Mouse (Mus musculus) embryonic facial prominence, embryonic 14.5 days (tissue): ENCODE measurements at regions not wholly inside any gene's neighbourhood (a gene's known extent, or its start where the extent isn't known, plus 50 kb on each side); places are given as distances from the start of the nearest gene placed in this dataset.
A peak's percentile ranks its signal among the peaks of the same experiment; 100 is the strongest.

Experiments used
- ATAC-seq: fragments of 200-750 bp; cut with Nextera tagmentation; 2 replicates; pipeline ENCODE4 v1.8.0; 2017; ENCODE audit warnings: low read depth, moderate number of reproducible peaks, moderate TSS enrichment
- DNase-seq: peaks from one replicate; pipeline ENCODE4 v3.0.0-alpha.2; 2015; ENCODE audit warnings: low spot score
- H3K27ac ChIP-seq: fragments of 300-500 bp; sonication (generic); replicated peaks from 2 replicates; pipeline ENCODE4 v1.5.1; 2014; ENCODE audit warnings: low read depth, mild to moderate bottlenecking, low read length, moderate library complexity
- H3K27me3 ChIP-seq: fragments of 300-500 bp; sonication (generic); replicated peaks from 2 replicates; pipeline ENCODE4 v1.6.1; 2014; ENCODE audit warnings: low read length; ENCODE audit not compliant: control insufficient read depth, insufficient read depth
- H3K36me3 ChIP-seq: fragments of 300-500 bp; sonication (generic); 2 replicates; pipeline ENCODE4 v1.6.1; 2014; ENCODE audit warnings: low read length, mixed read lengths; ENCODE audit not compliant: control insufficient read depth, insufficient read depth
- H3K4me1 ChIP-seq: fragments of 300-500 bp; sonication (generic); 2 replicates; pipeline ENCODE4 v1.6.1; 2014; ENCODE audit warnings: antibody characterized with exemption, low read length; ENCODE audit not compliant: control insufficient read depth, insufficient read depth
- H3K4me2 ChIP-seq: fragments of 300-500 bp; sonication (generic); 2 replicates; pipeline ENCODE4 v1.6.1; 2014; ENCODE audit warnings: low read depth, mild to moderate bottlenecking, low read length, moderate library complexity, mixed read lengths
- H3K4me3 ChIP-seq: fragments of 300-500 bp; sonication (generic); 2 replicates; pipeline ENCODE4 v1.5.1; 2014; ENCODE audit warnings: low read depth, mild to moderate bottlenecking, low read length
- H3K9ac ChIP-seq: fragments of 300-500 bp; sonication (generic); 2 replicates; pipeline ENCODE4 v1.6.1; 2014; ENCODE audit warnings: low read depth, mild to moderate bottlenecking, low read length, moderate library complexity, mixed read lengths
- H3K9me3 ChIP-seq: fragments of 300-500 bp; sonication (generic); 2 replicates; pipeline ENCODE4 v1.6.1; 2016; ENCODE audit warnings: low read length; ENCODE audit not compliant: control insufficient read depth
- WGBS: fragments of 180-500 bp; shearing (Covaris S2); extraction: QIAGEN DNeasy Blood & Tissue Kit; methylation state at CpG from one replicate; pipeline ENCODE4 v1.1.7; 2014; 5-methylcytosine and 5-hydroxymethylcytosine counted together

GRCm38 (mm10) chr3:52756006-52756405 lies 261.0 kb downstream of the Cog6 start:
- no peaks in the 10 kb centered on the region for H3K4me1 ChIP-seq
- H3K4me3 ChIP-seq: no peak overlapping the region
- ATAC-seq (no peak), DNase-seq (no peak)
- no peaks in the 10 kb centered on the region for H3K36me3 ChIP-seq
- peaks cover 3% of the 10 kb centered on the region; the same call in 1 of the 2 replicates for H3K27me3 ChIP-seq
- no peak overlapping the region for H3K27ac ChIP-seq
- 61% methylated on average over 5 of the region's 5 CpGs for WGBS
- no peaks in the 10 kb centered on the region for H3K9me3 ChIP-seq
- no peak overlapping the region for H3K4me2 ChIP-seq
- no peak overlapping the region for H3K9ac ChIP-seq

- Histone ChIP-seq H3K27ac (no peak overlapping the region), H3K9ac (no peak overlapping the region), H3K4me3 (no peak overlapping the region), H3K36me3 (no peaks in the 10 kb centered on the region), H3K4me1 (no peaks in the 10 kb centered on the region), H3K4me2 (no peak overlapping the region), H3K27me3 (peaks cover 3% of the 10 kb centered on the region; the same call in 1 of the 2 replicates), H3K9me3 (no peaks in the 10 kb centered on the region)
- ATAC-seq: no peak
- WGBS: 59% methylated on average over 6 of the region's 6 CpGs
- no peak for DNase-seq
Observed at GRCm38 (mm10) chr3:52754978-52755377, 262.1 kb downstream of the Cog6 start.

- Histone ChIP-seq H3K27me3 (peaks cover 3% of the 10 kb centered on the region; the same call in 1 of the 2 replicates), H3K4me2 (no peak overlapping the region), H3K9ac (no peak overlapping the region), H3K36me3 (no peaks in the 10 kb centered on the region), H3K4me1 (no peaks in the 10 kb centered on the region), H3K4me3 (no peak overlapping the region), H3K9me3 (no peaks in the 10 kb centered on the region), H3K27ac (no peak overlapping the region)
- no peak for ATAC-seq
- no peak for DNase-seq
- 65% methylated on average over 4 of the region's 4 CpGs for WGBS
Observed at GRCm38 (mm10) chr3:52754401-52754800, 262.6 kb downstream of the Cog6 start.

GRCm38 (mm10) chr3:52746917-52747316 lies 270.1 kb downstream of the Cog6 start:
- Histone ChIP-seq H3K27me3 (no peaks in the 10 kb centered on the region), H3K27ac (no peak overlapping the region), H3K9ac (no peak overlapping the region), H3K4me1 (0 out of 2 replicates have a peak, but pooled peaks cover 5% of the 10 kb centered on the region), H3K4me3 (no peak overlapping the region), H3K4me2 (no peak overlapping the region), H3K9me3 (no peaks in the 10 kb centered on the region), H3K36me3 (no peaks in the 10 kb centered on the region)
- 54% methylated on average over 3 of the region's 3 CpGs for WGBS
- no peak for DNase-seq
- ATAC-seq: no peak

GRCm38 (mm10) chr3:52744334-52744733 lies 272.7 kb downstream of the Cog6 start:
- no peak overlapping the region for H3K4me2 ChIP-seq
- peak; percentile 62 for DNase-seq
- no peak for ATAC-seq

GRCm38 (mm10) chr3:52740466-52741026 lies 276.5 kb downstream of the Cog6 start:
- H3K27ac ChIP-seq: no peak overlapping the region
- no peak overlapping the region for H3K9ac ChIP-seq
- H3K4me3 ChIP-seq: no peak overlapping the region
- H3K4me2 ChIP-seq: no peak overlapping the region
- ATAC-seq (peak; percentile 60; the same call in 1 of the 2 replicates), DNase-seq (no peak)
- 58% methylated on average over 9 of the region's 9 CpGs for WGBS
- H3K27me3 ChIP-seq: no peaks in the 10 kb centered on the region
- no peaks in the 10 kb centered on the region for H3K9me3 ChIP-seq
- H3K4me1 ChIP-seq: 0 out of 2 replicates have a peak, but pooled peaks cover 5% of the 10 kb centered on the region
- no peaks in the 10 kb centered on the region for H3K36me3 ChIP-seq

More at GRCm38 (mm10) chr3:52744334-52744733, 272.7 kb downstream of the Cog6 start:
- whole genome bisulfite sequencing: 63% methylated on average over 8 of the region's 8 CpGs
- H3K36me3 ChIP-seq: no peaks in the 10 kb centered on the region
- H3K9ac ChIP-seq: no peak overlapping the region
- no peak overlapping the region for H3K4me3 ChIP-seq
- no peaks in the 10 kb centered on the region for H3K9me3 ChIP-seq
- no peak overlapping the region for H3K27ac ChIP-seq
- no peaks in the 10 kb centered on the region for H3K27me3 ChIP-seq
- 0 out of 2 replicates have a peak, but pooled peaks cover 5% of the 10 kb centered on the region for H3K4me1 ChIP-seq

- H3K4me1 ChIP-seq: 0 out of 2 replicates have a peak, but pooled peaks cover 5% of the 10 kb centered on the region
- ATAC-seq (no peak), DNase-seq (no peak)
- H3K27me3 ChIP-seq: no peaks in the 10 kb centered on the region
- no peak overlapping the region for H3K4me2 ChIP-seq
- no peaks in the 10 kb centered on the region for H3K9me3 ChIP-seq
- WGBS: 62% methylated on average over 4 of the region's 4 CpGs
- no peak overlapping the region for H3K27ac ChIP-seq
- no peak overlapping the region for H3K9ac ChIP-seq
- H3K36me3 ChIP-seq: no peaks in the 10 kb centered on the region
- H3K4me3 ChIP-seq: no peak overlapping the region
Observed at GRCm38 (mm10) chr3:52739526-52739925, 277.5 kb downstream of the Cog6 start.

GRCm38 (mm10) chr3:52738386-52738785 lies 278.7 kb downstream of the Cog6 start:
- DNase-seq (no peak), ATAC-seq (no peak)
- Histone ChIP-seq H3K36me3 (no peaks in the 10 kb centered on the region), H3K9ac (no peak overlapping the region), H3K9me3 (no peaks in the 10 kb centered on the region), H3K27me3 (no peaks in the 10 kb centered on the region), H3K27ac (no peak overlapping the region), H3K4me3 (no peak overlapping the region), H3K4me1 (no peaks in the 10 kb centered on the region), H3K4me2 (no peak overlapping the region)
- WGBS: 60% methylated on average over 5 of the region's 5 CpGs

- ATAC-seq: no peak
- no peak overlapping the region for H3K4me2 ChIP-seq
- no peak for DNase-seq
- H3K27me3 ChIP-seq: no peaks in the 10 kb centered on the region
- no peaks in the 10 kb centered on the region for H3K9me3 ChIP-seq
- WGBS: 95% methylated on average over 7 of the region's 7 CpGs
- no peaks in the 10 kb centered on the region for H3K4me1 ChIP-seq
- H3K27ac ChIP-seq: no peak overlapping the region
- H3K36me3 ChIP-seq: no peaks in the 10 kb centered on the region
- no peak overlapping the region for H3K9ac ChIP-seq
- H3K4me3 ChIP-seq: no peak overlapping the region
Observed at GRCm38 (mm10) chr3:52735939-52736338, 281.1 kb downstream of the Cog6 start.
